Mouse (Mus musculus) thymus, postnatal 14 days (tissue): ENCODE data around the gene Trmt2b.
"Not testable (repeated sequence)": the region's sequence is repeated elsewhere in the genome, so short reads cannot be mapped to it uniquely, and the experiment has no call there.

Experiments
- DNase-seq: peaks from one replicate; pipeline ENCODE4 v3.0.0; 2021

Trmt2b gene

GRCm38 (mm10) chrX:134276275-134277160 lies at the start of gene Trmt2b:
Gene Trmt2b, minus strand, starts transcription at chrX:134276984.
- DNase-seq, result peak; percentile 73

GRCm38 (mm10) chrX:134319153-134319932 lies 42.6 kb upstream of the Trmt2b start:
- DNase-seq, result peak; percentile 64

- not testable (repeated sequence) for DNase-seq
Measured at GRCm38 (mm10) chrX:134311193-134311592, 34.4 kb upstream of the Trmt2b start.

- DNase-seq, result no peak
Measured at GRCm38 (mm10) chrX:134308275-134308634, 31.5 kb upstream of the Trmt2b start.

GRCm38 (mm10) chrX:134307534-134308274 lies 30.9 kb upstream of the Trmt2b start, which contains the start of gene Cenpi:
Gene Cenpi, plus strand, starts transcription at chrX:134308084.
- peak; percentile 91 for DNase-seq

- DNase-seq, result no peak
Measured at GRCm38 (mm10) chrX:134303287-134303686, 26.5 kb upstream of the Trmt2b start.

- no peak for DNase-seq
Measured at GRCm38 (mm10) chrX:134300219-134300618, 23.4 kb upstream of the Trmt2b start.

- no peak for DNase-seq
Measured at GRCm38 (mm10) chrX:134297195-134297594, 20.4 kb upstream of the Trmt2b start.

- no peak for DNase-seq
Measured at GRCm38 (mm10) chrX:134296737-134297136, 20.0 kb upstream of the Trmt2b start.

GRCm38 (mm10) chrX:134296301-134296700 lies 19.5 kb upstream of the Trmt2b start:
- DNase-seq, result peak; percentile 4

- no peak for DNase-seq
Measured at GRCm38 (mm10) chrX:134287305-134287704, 10.5 kb upstream of the Trmt2b start.

GRCm38 (mm10) chrX:134285791-134286190 lies 9.0 kb upstream of the Trmt2b start:
- no peak for DNase-seq

- DNase-seq, result no peak
Measured at GRCm38 (mm10) chrX:134285102-134285501, 8.3 kb upstream of the Trmt2b start.

- DNase-seq, result no peak
Measured at GRCm38 (mm10) chrX:134280531-134280930, 3.7 kb upstream of the Trmt2b start.

- peak; percentile 6 for DNase-seq
Measured at GRCm38 (mm10) chrX:134275715-134276114, 1.1 kb downstream of the Trmt2b start.

- no peak for DNase-seq
Measured at GRCm38 (mm10) chrX:134262129-134262528, 14.7 kb downstream of the Trmt2b start.

GRCm38 (mm10) chrX:134261191-134261590 lies 15.6 kb downstream of the Trmt2b start:
- no peak for DNase-seq

GRCm38 (mm10) chrX:134248202-134248601 lies 28.6 kb downstream of the Trmt2b start:
- no peak for DNase-seq

- no peak for DNase-seq
Measured at GRCm38 (mm10) chrX:134245946-134246345, 30.8 kb downstream of the Trmt2b start.

- DNase-seq, result peak; percentile 3
Measured at GRCm38 (mm10) chrX:134238266-134238665, 38.5 kb downstream of the Trmt2b start.

- DNase-seq, result no peak
Measured at GRCm38 (mm10) chrX:134233048-134233447, 43.7 kb downstream of the Trmt2b start.

GRCm38 (mm10) chrX:134221856-134222255 lies 54.9 kb downstream of the Trmt2b start, which contains the start of gene Nox1:
Gene Nox1, minus strand, starts transcription at chrX:134221956.
- no peak for DNase-seq

GRCm38 (mm10) chrX:134220618-134221017 lies 56.2 kb downstream of the Trmt2b start:
- no peak for DNase-seq
